Mouse (Mus musculus) kidney, embryonic 16.5 days (tissue): ENCODE data around the gene Iars2. TPM values are rescaled to one million over a fixed set of nuclear protein-coding genes. Genes with fewer than 3 reads are reported as not detected.
A peak's percentile ranks its signal among the peaks of the same experiment; 100 is the strongest.

Experiments
- ATAC-seq: fragments of 200-750 bp; cut with Nextera tagmentation; 2 replicates; pipeline ENCODE4 v1.8.0; 2017; ENCODE audit warnings: moderate TSS enrichment; ENCODE audit not compliant: low FRiP score, low TSS enrichment
- H3K27ac ChIP-seq: fragments of 300-500 bp; sonication (generic); 2 replicates; pipeline ENCODE4 v1.5.1; 2014; ENCODE audit warnings: low read length
- H3K27me3 ChIP-seq: fragments of 300-500 bp; sonication (generic); 2 replicates; pipeline ENCODE4 v1.6.1; 2014; ENCODE audit warnings: low read length, control low read depth, mixed read lengths; ENCODE audit not compliant: insufficient read depth
- H3K36me3 ChIP-seq: fragments of 300-500 bp; sonication (generic); 2 replicates; pipeline ENCODE4 v1.6.1; 2014; ENCODE audit warnings: low read length, control low read depth, mixed read lengths; ENCODE audit not compliant: insufficient read depth
- H3K4me1 ChIP-seq: fragments of 300-500 bp; sonication (generic); 2 replicates; pipeline ENCODE4 v1.6.1; 2014; ENCODE audit warnings: low read length, control low read depth, mixed read lengths; ENCODE audit not compliant: insufficient read depth
- H3K4me2 ChIP-seq: fragments of 300-500 bp; sonication (generic); replicated peaks from 2 replicates; pipeline ENCODE4 v1.6.1; 2014; ENCODE audit warnings: low read depth, low read length
- H3K4me3 ChIP-seq: fragments of 300-500 bp; sonication (generic); 2 replicates; pipeline ENCODE4 v1.5.1; 2014; ENCODE audit warnings: mild to moderate bottlenecking, low read length
- H3K9ac ChIP-seq: fragments of 300-500 bp; sonication (generic); replicated peaks from 2 replicates; pipeline ENCODE4 v1.6.1; 2014; ENCODE audit warnings: low read length
- H3K9me3 ChIP-seq: fragments of 300-500 bp; sonication (generic); 2 replicates; pipeline ENCODE4 v1.6.1; 2016; ENCODE audit warnings: low read length, control low read depth
- WGBS: fragments of 180-500 bp; shearing (Covaris S2); extraction: QIAGEN DNeasy Blood & Tissue Kit; methylation state at CpG from one replicate; pipeline ENCODE4 v1.1.7; 2014; 5-methylcytosine and 5-hydroxymethylcytosine counted together
- polyA plus RNA-seq: library from polyadenylated mRNA; unstranded; fragments of >200 nt; fragmentation: Nextera tagmentation; extraction: Ambion mirVana; gene quantifications from 2 replicates; pipeline ENCODE4 v1.2.1, GENCODE M21; 2015

Gene Iars2
- polyA plus RNA-seq, 1 experiment from 2014 or later: 35.2 TPM

- Histone ChIP-seq H3K4me3 (no peak overlapping the region), H3K27ac (no peak overlapping the region), H3K4me1 (no peaks in the 10 kb centered on the region), H3K9ac (no peak overlapping the region), H3K27me3 (no peaks in the 10 kb centered on the region), H3K36me3 (peaks cover 62% of the 10 kb centered on the region), H3K4me2 (no peak overlapping the region), H3K9me3 (no peaks in the 10 kb centered on the region)
- WGBS: 69% methylated on average over 5 of the region's 5 CpGs
- ATAC-seq: no peak
Observed at GRCm38 (mm10) chr1:185289231-185289630, 40.0 kb downstream of the Iars2 start.

DNA sequence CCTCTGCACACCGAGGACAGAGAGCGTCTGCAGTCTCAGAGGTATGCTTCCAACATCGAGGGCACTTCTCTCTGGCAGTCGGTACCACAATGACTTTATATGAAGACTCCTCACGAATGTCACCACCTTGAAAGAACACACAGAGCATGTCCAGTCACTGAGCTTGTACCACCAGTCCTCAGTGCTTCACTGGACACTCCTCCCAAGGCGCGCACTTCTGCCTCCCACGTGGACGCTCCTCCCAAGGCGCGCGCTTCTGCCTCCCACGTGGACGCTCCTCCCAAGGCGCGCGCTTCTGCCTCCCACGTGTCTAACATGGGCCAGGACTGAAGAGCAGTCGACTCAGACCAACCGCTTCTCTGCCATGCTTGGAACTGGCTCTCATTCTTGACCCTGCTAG is 42.1 kb downstream of the Iars2 start:
- H3K27ac ChIP-seq: no peak overlapping the region
- no peak overlapping the region for H3K4me3 ChIP-seq
- H3K36me3 ChIP-seq: peaks cover 69% of the 10 kb centered on the region
- 78% methylated on average over 20 of the region's 20 CpGs for WGBS
- H3K4me1 ChIP-seq: no peaks in the 10 kb centered on the region
- H3K27me3 ChIP-seq: no peaks in the 10 kb centered on the region
- H3K4me2 ChIP-seq: no peak overlapping the region
- H3K9ac ChIP-seq: no peak overlapping the region
- no peaks in the 10 kb centered on the region for H3K9me3 ChIP-seq
- ATAC-seq: no peak

DNA sequence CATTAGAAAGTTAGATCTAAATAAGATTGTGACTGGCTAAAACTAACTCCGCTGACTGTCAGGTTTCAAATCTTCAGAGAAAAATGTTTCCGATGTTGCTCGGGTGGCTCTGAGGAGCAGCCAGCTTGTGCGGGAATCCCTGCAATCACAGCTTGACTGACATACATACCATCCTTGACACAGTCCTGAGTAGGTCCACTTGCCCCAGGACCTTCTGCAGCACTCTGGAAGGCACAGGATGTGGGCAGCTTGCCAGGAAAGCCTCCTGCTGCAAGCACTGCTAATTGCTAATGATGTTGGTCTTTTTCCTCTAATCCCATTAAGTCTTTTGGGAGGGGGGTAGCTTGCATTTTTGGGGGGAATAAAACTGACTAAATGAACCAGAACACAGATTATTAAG is 44.0 kb downstream of the Iars2 start:
- no peak overlapping the region for H3K4me3 ChIP-seq
- peaks cover 63% of the 10 kb centered on the region for H3K36me3 ChIP-seq
- H3K27me3 ChIP-seq: no peaks in the 10 kb centered on the region
- no peaks in the 10 kb centered on the region for H3K4me1 ChIP-seq
- no peaks in the 10 kb centered on the region for H3K9me3 ChIP-seq
- no peak overlapping the region for H3K9ac ChIP-seq
- no peak for ATAC-seq
- no peak overlapping the region for H3K4me2 ChIP-seq
- no peak overlapping the region for H3K27ac ChIP-seq
- WGBS: 88% methylated on average over 4 of the region's 4 CpGs

- Histone ChIP-seq H3K4me2 (no peak overlapping the region), H3K4me1 (no peaks in the 10 kb centered on the region), H3K9me3 (no peaks in the 10 kb centered on the region), H3K27ac (no peak overlapping the region), H3K9ac (no peak overlapping the region), H3K36me3 (peaks cover 62% of the 10 kb centered on the region), H3K27me3 (no peaks in the 10 kb centered on the region), H3K4me3 (no peak overlapping the region)
- ATAC-seq: peak; percentile 42; the same call in 1 of the 2 replicates
- 70% methylated on average over 4 of the region's 4 CpGs for WGBS
Observed at GRCm38 (mm10) chr1:185284740-185285139, 44.5 kb downstream of the Iars2 start.

DNA sequence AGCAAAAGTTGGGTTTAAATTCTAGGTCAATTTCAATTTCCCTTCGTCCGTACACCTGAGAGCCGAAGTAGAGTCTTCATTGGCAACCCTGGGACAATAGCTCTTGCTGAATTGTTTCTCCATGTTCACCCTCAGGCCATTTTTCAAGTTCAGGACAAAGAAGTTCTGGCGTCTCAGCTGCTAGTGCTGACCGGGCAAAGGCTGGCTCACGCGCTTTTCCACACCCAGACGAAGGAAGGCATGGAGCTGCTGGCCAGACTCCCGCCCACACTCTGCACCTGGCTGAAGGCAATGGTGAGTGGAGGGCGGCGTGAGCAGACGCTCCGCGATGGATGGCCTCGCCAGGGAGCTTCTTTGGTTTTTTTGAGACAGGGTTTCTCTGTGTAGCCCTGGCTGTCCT is 45.9 kb downstream of the Iars2 start:
- no peak overlapping the region for H3K4me2 ChIP-seq
- peaks cover 68% of the 10 kb centered on the region for H3K36me3 ChIP-seq
- H3K9me3 ChIP-seq: no peaks in the 10 kb centered on the region
- H3K4me1 ChIP-seq: no peaks in the 10 kb centered on the region
- H3K9ac ChIP-seq: no peak overlapping the region
- H3K4me3 ChIP-seq: no peak overlapping the region
- ATAC-seq: no peak
- H3K27me3 ChIP-seq: no peaks in the 10 kb centered on the region
- WGBS: 91% methylated on average over 15 of the region's 15 CpGs
- no peak overlapping the region for H3K27ac ChIP-seq

DNA sequence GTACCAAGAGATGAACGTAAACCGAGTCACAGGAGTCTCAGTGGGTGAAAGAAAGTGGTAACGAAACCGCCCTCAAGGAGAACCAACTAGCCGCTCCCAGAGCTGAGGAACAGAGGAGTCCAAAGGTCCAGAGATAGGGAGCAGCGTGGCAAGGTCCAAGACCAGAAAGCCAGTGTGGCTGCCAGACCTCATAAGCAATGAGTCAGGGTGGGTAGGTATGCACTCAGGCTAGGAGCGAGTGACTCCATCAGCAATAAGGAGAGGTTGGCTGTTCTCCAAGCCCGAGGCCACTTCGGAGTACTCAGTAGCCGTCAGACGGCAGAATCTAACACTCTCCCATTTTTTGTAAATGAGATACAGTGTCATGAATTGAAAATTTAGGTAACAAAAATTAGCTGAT is 46.4 kb downstream of the Iars2 start:
- no peaks in the 10 kb centered on the region for H3K9me3 ChIP-seq
- no peaks in the 10 kb centered on the region for H3K4me1 ChIP-seq
- H3K36me3 ChIP-seq: peaks cover 69% of the 10 kb centered on the region
- H3K9ac ChIP-seq: no peak overlapping the region
- WGBS: 93% methylated on average over 11 of the region's 11 CpGs
- no peak overlapping the region for H3K27ac ChIP-seq
- no peaks in the 10 kb centered on the region for H3K27me3 ChIP-seq
- H3K4me3 ChIP-seq: no peak overlapping the region
- ATAC-seq: no peak
- no peak overlapping the region for H3K4me2 ChIP-seq

DNA sequence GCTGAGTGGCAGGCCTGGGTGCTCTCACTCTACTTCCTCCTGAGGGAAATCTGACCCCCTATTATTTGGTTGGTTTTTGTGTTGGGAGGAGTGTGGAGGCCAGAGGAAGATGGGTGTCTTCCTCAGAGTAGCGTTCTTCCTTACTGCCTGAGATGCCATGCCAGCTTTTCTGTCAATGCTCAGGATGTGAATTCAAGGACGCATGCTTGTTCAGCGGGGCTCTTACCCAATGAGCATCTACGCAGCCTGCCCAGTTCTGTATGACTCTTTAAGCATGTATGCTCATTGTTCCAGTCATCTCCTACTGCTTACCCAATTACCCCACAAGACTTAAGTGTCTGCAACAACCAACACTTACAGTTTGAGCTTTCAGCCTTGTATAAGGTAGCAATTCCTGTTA is 48.6 kb downstream of the Iars2 start:
- WGBS: 96% methylated on average over 4 of the region's 4 CpGs
- Histone ChIP-seq H3K4me1 (no peaks in the 10 kb centered on the region), H3K4me2 (no peak overlapping the region), H3K4me3 (no peak overlapping the region), H3K27ac (no peak overlapping the region), H3K27me3 (no peaks in the 10 kb centered on the region), H3K9ac (no peak overlapping the region), H3K9me3 (no peaks in the 10 kb centered on the region), H3K36me3 (peaks cover 66% of the 10 kb centered on the region)
- ATAC-seq: no peak

- no peak overlapping the region for H3K4me2 ChIP-seq
- H3K27me3 ChIP-seq: no peaks in the 10 kb centered on the region
- no peaks in the 10 kb centered on the region for H3K4me1 ChIP-seq
- ATAC-seq: no peak
- 70% methylated on average over 9 of the region's 9 CpGs for WGBS
- peaks cover 56% of the 10 kb centered on the region for H3K36me3 ChIP-seq
- no peak overlapping the region for H3K27ac ChIP-seq
- no peak overlapping the region for H3K4me3 ChIP-seq
- no peak overlapping the region for H3K9ac ChIP-seq
- no peaks in the 10 kb centered on the region for H3K9me3 ChIP-seq
Observed at GRCm38 (mm10) chr1:185279288-185279687, 49.9 kb downstream of the Iars2 start.

GRCm38 (mm10) chr1:185277022-185277421 is 52.2 kb downstream of the Iars2 start:
- 70% methylated on average over 11 of the region's 11 CpGs for WGBS
- no peak overlapping the region for H3K27ac ChIP-seq
- no peaks in the 10 kb centered on the region for H3K4me1 ChIP-seq
- no peaks in the 10 kb centered on the region for H3K27me3 ChIP-seq
- ATAC-seq: no peak
- peaks cover 56% of the 10 kb centered on the region for H3K36me3 ChIP-seq
- no peaks in the 10 kb centered on the region for H3K9me3 ChIP-seq
- H3K9ac ChIP-seq: no peak overlapping the region
- no peak overlapping the region for H3K4me2 ChIP-seq
- no peak overlapping the region for H3K4me3 ChIP-seq

GRCm38 (mm10) chr1:185275976-185276375 is 53.2 kb downstream of the Iars2 start:
- Histone ChIP-seq H3K27me3 (no peaks in the 10 kb centered on the region), H3K4me1 (no peaks in the 10 kb centered on the region), H3K4me3 (no peak overlapping the region), H3K9ac (no peak overlapping the region), H3K36me3 (peaks cover 63% of the 10 kb centered on the region), H3K27ac (no peak overlapping the region), H3K9me3 (no peaks in the 10 kb centered on the region), H3K4me2 (no peak overlapping the region)
- ATAC-seq: no peak
- WGBS: 82% methylated on average over 7 of the region's 7 CpGs
